19 mouse cellular contexts compared by ENCODE assay signal in the genomic region with DNA sequence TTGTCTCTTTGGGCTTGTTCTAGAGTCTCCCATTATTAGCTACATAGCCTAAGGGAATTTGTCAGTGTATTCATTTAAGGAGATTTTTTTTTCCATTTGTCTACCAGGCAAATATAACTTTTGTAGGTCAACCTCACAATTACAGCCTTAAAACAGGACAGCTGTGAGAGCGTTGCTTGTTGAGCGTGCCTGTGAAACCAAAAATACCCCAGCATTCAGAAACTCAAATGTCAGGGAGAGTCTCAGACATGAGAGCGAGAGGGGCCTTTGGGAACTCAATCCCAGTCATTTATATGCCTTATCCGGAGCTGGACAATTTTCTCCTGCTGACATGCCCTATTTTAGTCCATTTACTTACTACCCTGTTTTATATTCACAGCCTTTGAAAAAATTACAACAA.
"Had no signal": no experiment of that assay in that cellular context is flagged by ENCODE, and none has a peak within 500 bp of the region (broad histone marks: within the 10 kb centered on the region; RNA-seq: fewer than 3 reads in every experiment).

No protein-coding gene starts in this region.

- H3K27ac ChIP-seq: kidney, embryonic 15.5 days; limb, embryonic 10.5 days; limb, embryonic 13.5 days; liver, embryonic 12.5 days; liver, embryonic 15.5 days; lung, embryonic 15.5 days; midbrain, embryonic 13.5 days; neural tube, embryonic 12.5 days; neural tube, embryonic 15.5 days had no signal

- DNase-seq: kidney, adult 2 months; kidney, postnatal 14 days; kidney, postnatal 4 days; layer of hippocampus, postnatal 36 days; liver; lung, postnatal 10 days; retina, postnatal 1 day; thymus, adult 18-20 months; thymus, postnatal 36 days had no signal

- H3K36me3 ChIP-seq: kidney, embryonic 15.5 days; limb, embryonic 10.5 days; limb, embryonic 13.5 days; liver, embryonic 12.5 days; liver, embryonic 15.5 days; lung, embryonic 15.5 days; midbrain, embryonic 13.5 days; neural tube, embryonic 12.5 days; neural tube, embryonic 15.5 days had no signal

- H3K4me3 ChIP-seq: kidney, embryonic 15.5 days; limb, embryonic 10.5 days; limb, embryonic 13.5 days; liver, embryonic 12.5 days; liver, embryonic 15.5 days; lung, embryonic 15.5 days; midbrain, embryonic 13.5 days; neural tube, embryonic 12.5 days; neural tube, embryonic 15.5 days had no signal

- ATAC-seq: intestine, postnatal 0 days; liver, embryonic 12.5 days; midbrain, embryonic 13.5 days had no signal

- H3K9me3 ChIP-seq: kidney, embryonic 15.5 days; limb, embryonic 10.5 days; limb, embryonic 13.5 days; liver, embryonic 12.5 days; liver, embryonic 15.5 days; lung, embryonic 15.5 days; midbrain, embryonic 13.5 days; neural tube, embryonic 12.5 days; neural tube, embryonic 15.5 days had no signal

- H3K4me1 ChIP-seq: limb, embryonic 10.5 days; limb, embryonic 13.5 days; liver, embryonic 12.5 days; liver, embryonic 15.5 days; lung, embryonic 15.5 days; neural tube, embryonic 12.5 days had no signal

- H3K9ac ChIP-seq: kidney, embryonic 15.5 days; limb, embryonic 13.5 days; liver, embryonic 12.5 days; liver, embryonic 15.5 days; lung, embryonic 15.5 days; midbrain, embryonic 13.5 days; neural tube, embryonic 12.5 days; neural tube, embryonic 15.5 days had no signal

- H3K27me3 ChIP-seq: kidney, embryonic 15.5 days; liver, embryonic 12.5 days; liver, embryonic 15.5 days; lung, embryonic 15.5 days; midbrain, embryonic 13.5 days; neural tube, embryonic 12.5 days; neural tube, embryonic 15.5 days had no signal

- H3K4me2 ChIP-seq: kidney, embryonic 15.5 days; limb, embryonic 13.5 days; liver, embryonic 12.5 days; liver, embryonic 15.5 days; lung, embryonic 15.5 days; midbrain, embryonic 13.5 days; neural tube, embryonic 12.5 days; neural tube, embryonic 15.5 days had no signal
